Mouse (Mus musculus) gastrocnemius, postnatal 14 days (tissue): ENCODE data around the gene Nubp2. TPM values are rescaled to one million over a fixed set of nuclear protein-coding genes. Genes with fewer than 3 reads are reported as not detected.
A peak's percentile ranks its signal among the peaks of the same experiment; 100 is the strongest.

Source experiments
- DNase-seq: peaks from one replicate; pipeline ENCODE4 v3.0.0; 2021; ENCODE audit warnings: mixed read lengths
- intact Hi-C: fragments of 180-260 bp; cut with DNase I; formaldehyde crosslinking; loops from one replicate; pipeline ENCODE4 v1.15.1; 2025; ENCODE audit warnings: low total_unique reads
- total RNA-seq, 2 experiments: library from RNA; stranded (reverse); gene quantifications; 2 replicates each; pipeline ENCODE4 v1.2.3; 2021

Nubp2 gene
- total RNA-seq, 2 experiments from 2014 or later: 12.5 to 14.6 TPM

DNA sequence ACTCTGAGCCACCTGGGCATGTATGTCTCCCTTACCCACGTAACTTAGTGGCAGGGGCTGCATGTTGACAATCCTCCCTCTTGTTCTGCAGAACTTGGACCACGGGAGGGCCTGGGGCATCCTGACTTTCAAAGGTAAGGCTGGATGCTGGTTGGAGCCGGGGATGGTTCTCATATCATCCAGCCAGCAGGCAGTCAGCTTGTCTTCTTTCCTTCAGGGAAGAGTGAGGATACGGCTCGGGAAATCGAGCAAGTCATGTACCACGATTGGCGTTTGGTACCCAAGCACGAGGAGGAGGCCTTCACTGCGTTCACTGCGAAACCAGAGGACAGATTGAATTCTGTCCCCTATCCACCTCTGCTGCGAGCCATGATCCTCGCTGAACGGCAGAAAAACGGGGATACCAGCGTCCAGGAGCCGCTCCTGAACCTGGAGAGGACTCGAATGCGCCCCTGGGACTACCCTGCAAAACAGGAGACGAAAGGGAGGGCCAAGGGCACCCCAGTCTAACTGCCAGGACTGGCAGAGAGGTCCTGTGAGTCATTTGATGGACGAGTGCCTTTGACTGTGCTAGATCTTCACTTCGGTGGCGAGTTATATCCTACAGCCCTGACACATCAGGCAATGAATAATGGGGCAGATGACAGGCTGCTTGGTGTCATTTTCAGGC is 9.6 kb upstream of the Nubp2 start:
- intact Hi-C loops: no loop called here

DNA sequence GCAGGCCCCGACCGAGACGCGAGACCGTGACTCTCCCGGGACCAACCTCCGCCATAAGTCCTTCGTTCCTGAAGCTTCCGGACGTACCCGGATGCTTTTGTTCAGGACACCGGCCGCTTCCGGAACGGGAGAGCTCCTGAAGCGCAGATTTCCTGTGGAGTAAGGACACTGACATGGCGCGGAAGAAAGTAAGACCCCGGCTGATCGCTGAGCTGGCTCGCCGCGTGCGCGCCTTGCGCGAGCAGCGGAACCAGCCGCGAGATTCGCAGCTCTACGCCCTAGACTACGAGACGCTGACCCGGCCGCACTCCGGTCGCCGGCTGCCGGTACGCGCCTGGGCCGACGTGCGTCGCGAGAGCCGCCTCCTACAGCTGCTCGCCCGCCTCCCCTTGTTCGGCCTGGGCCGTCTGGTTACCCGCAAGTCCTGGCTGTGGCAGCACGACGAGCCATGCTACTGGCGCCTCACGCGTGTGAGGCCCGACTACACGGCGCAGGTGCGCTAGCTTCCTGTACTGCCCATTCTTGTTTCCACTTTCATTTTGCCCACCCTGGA is 8.9 kb upstream of the Nubp2 start, which contains the start of the genes Eme2 and Mrps34:
Eme2 (minus strand) TSS at position 93 of the 553 bp plus-strand sequence.
Mrps34 (plus strand) TSS at position 122 of the 553 bp plus-strand sequence.
- peak; percentile 83 for DNase-seq
- intact Hi-C loops: no loop called here

More for the DNA sequence above, 9.6 kb upstream of the Nubp2 start:
- peak; percentile 38 for DNase-seq

DNA sequence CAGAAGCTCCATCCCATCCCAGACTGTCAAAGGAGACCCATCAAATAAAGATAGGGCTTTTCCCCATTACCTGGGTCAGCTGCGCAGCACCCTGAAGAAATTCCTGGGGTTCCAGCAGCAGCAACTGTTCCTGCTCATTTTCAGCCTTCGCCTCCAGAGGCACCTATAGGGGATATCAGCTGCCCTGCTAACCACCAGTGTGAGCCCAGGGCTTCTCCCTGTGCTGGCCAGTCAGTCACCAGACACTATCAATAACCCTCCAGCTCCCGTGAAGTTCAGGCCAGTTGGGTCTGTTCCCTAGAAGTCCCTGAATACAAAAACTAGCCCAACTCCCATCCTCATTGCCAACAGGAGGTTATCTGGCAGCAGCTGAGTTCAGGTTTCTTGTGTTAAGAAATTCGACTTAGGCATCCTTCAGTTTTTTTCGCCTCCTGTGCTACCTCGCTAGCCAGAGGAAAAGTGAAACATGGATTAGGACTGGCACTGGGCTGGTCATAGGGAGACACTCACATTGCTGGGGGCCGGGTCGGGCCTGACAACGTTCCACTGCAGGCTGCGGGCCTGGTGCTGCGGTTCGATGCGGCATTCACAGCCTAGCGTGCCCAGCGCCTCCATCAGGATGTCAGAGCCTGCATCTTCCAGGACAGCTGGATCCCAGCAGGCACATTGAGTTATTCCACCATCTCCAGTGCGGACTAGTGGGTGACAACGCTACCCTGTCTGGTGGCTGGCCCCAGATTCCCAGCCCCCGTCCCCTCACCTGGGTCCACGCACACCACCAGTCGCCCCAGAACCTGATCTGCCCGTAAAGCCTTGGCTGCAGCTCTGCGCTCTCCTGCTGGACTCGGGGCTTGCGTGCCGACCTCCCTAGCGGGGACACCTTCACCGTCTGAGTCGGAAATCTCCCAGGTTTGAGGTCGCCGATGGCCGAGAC is 8.2 kb upstream of the Nubp2 start:
- DNase-seq: no peak
- intact Hi-C loops: no loop called here

DNA sequence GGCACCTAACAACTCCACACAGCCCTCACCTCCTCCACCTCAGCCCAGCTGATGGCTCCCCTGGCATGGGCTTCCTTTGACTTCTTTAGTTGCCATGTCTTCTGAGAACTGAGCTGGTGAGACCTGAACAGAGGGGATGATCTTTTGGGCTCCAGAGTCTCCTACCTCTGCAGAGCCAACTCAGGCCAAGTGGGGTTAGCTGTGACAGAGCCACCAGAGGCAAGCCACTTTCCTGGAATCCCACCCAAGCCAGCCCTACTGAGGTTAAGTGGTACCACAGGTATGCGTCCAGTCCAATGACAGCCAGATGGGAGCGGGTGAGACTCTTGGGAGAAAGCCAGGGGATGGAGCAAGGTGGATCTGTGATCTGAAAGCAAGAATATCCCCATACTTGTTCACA is 7.1 kb upstream of the Nubp2 start:
- intact Hi-C loops: no loop called here

DNA sequence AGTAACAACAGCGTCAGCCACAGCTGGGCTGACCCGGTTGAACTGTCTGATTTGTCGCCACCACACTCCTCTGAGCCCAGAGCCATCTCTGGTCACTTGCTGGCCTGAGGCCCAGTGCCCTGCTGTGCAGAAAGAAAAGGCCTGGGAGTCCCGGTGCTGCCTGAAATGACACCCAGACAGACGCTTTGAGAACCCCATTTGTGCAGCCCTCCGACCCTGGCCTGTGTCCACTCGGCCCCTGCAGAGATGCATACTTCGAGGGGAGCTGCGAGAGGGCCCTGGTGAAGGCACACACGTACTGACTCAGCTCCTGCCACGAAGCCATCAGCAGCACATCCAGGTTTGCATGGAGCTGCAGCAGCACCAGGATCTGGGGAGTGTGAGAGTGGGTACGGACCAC is 6.6 kb upstream of the Nubp2 start:
- intact Hi-C loops: no loop called here

More for the DNA sequence above, 7.1 kb upstream of the Nubp2 start:
- no peak for DNase-seq

DNA sequence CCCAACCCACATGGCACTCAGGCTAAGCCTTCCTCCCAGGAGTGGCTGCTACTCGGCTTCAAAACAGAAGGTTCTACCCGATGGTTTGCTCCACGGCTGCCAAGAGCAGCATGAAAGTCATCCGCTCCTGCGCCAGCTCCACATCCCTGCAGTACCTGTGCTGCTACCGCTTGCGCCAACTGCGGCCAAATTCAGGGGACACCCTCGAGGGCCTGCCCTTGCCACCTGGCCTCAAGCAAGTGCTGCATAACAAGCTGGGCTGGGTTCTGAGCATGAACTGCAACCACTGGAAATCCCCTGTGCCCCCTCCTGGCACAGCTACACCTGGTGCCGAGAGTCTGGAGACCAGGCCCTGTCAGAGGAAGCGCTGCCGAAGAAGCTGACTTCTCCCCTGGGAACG is 5.2 kb upstream of the Nubp2 start:
- no peak for DNase-seq
- intact Hi-C loops: no loop called here

More for the DNA sequence above, 6.6 kb upstream of the Nubp2 start:
- DNase-seq: no peak

DNA sequence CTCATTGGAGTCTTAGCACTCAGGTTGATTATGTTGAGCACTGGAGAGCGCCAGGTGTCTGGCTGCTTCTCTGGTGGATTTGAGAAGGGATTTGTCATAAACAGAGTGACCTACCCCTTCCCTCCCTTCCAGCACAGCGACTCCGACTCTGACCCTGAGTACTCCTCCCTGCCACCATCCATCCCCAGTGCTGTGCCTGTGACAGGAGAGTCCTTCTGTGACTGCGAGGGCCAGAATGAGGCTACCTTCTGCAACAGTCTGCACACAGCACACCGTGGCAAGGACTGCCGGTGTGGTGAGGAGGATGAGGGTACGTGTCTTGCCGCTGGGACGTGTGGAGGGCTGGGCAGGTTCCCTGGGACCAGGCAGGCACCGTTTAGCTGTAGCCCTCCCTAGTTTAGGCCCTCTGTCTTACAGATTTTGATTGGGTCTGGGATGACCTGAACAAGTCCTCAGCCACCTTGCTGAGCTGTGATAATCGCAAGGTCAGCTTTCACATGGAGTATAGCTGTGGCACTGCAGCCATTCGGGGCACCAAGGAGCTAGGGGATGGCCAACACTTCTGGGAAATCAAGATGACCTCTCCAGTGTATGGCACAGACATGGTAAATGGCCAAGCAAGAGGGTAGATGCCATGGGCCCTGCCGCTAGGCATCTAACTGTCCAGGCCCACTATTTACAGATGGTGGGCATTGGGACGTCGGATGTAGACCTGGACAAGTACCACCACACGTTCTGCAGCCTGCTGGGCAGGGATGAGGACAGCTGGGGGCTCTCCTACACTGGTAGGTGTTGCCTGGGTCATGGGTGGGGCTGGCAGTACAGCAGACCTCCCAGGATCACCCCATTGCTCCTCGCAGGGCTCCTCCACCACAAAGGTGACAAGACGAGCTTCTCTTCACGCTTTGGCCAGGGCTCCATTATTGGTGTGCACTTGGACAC is 4.3 kb upstream of the Nubp2 start:
- intact Hi-C loops: no loop called here
- DNase-seq: no peak

DNA sequence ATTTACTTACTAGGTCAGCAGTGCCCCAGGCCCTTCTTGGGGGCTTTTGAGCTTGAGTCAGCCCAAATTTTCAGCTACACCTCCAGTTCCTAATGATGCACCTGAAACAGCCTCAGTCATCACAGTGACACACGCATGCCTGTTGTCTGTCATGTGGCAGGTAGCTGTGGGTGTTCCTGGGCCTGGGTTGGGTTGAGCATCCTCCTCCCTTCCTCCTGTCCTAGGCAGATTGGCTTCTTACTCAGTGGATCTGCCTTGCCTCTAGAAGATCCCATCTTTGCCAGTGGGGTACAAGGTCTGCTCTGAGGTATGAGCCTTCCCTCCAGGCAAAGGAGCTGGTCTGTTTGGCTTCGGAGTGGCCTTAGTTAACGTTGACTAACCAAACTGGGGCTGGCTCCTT is 2.7 kb upstream of the Nubp2 start:
- DNase-seq: no peak
- intact Hi-C loops: no loop called here

DNA sequence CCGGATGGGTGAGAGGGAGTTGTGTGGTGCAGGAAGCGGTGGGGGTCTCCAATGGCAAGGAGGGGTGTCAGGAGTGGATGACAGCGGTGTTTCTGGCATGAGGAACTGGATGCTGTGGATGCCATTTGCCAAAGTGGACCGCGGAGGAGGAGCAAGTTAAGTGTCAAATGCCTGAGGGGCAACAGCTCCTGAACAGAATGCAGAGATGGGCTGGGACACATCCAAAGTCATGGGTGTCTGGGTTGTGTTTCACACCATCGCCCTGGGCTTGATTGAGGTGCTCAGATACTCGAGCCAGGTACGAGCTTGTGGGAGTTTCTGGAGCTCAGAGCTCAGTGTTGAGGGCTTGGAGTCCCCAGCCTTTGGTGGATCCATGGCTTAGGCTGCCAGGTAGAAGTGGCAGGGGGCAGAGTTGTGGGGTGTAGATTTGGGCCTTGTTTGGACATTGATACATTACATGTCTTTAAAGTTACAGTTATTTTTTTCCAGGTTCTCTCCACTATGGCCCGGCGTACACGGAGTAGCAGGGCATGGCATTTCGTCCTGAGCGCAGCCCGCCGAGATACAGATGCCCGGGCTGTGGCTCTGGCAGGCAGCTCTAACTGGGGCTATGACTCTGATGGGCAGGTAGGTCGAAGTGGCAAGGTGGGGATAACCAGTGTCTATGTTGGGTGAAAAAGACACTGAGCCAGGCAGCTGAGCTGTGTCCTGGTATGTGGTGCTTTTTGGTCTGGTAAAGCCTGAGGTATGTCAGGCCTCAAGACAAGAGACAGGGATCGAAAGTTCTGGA is 1.3 kb upstream of the Nubp2 start:
- intact Hi-C loops: no loop called here
- no peak for DNase-seq

DNA sequence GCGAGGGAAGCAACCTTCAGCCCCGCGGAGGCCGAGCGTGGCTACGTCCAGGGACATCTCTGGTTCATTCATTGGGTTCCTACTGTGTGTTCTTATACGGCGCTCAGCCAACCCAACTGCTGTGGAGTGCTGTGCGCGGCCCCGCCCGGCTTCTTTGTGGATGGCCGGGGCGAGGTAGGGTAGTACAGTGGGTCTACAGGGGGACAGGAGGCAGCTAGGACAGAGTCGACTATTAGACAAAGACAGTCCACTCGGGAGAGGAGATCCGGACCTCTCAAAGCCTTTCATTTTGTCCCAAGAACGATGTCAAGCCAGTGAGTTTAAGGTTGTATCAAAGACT is 753 bp upstream of the Nubp2 start:
- intact Hi-C loops: no loop called here
- DNase-seq: no peak

DNA sequence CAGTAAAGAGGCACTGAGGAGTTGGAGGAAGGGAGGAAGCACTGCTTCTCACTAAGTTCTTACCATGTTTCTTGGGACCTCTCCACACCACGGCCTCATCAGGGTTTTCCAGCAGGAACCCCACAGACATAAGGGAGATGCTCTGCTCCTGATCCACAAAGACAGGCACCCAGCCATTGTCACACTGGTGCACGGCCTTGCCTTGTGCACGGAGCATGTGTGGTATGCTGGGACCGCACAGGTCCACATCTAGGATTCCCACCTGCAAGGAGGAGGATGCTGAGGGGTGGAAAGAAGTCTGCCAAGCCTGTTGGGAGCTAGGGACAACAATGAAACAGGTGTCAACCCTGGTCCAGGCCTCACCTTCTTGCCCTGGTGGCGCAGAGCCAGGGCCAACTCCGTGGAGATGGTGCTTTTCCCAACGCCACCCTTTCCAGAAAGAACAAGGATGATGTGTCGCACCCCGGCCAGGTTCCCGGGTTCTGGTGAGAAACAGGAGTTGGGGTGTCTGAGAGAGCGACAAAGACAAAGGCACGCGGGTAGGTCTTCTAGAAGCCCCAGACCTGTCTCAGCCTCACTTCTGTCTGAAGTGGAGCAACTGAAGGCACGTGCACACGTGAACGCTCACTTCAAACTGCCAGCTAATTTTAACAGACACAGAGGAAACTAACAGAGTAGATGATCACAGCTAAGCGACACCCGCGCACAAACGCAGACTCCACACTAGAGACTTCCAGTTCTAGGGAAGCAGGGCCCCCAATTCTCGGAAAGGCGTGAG is 604 bp downstream of the Nubp2 start:
- intact Hi-C loops: no loop called here

DNA sequence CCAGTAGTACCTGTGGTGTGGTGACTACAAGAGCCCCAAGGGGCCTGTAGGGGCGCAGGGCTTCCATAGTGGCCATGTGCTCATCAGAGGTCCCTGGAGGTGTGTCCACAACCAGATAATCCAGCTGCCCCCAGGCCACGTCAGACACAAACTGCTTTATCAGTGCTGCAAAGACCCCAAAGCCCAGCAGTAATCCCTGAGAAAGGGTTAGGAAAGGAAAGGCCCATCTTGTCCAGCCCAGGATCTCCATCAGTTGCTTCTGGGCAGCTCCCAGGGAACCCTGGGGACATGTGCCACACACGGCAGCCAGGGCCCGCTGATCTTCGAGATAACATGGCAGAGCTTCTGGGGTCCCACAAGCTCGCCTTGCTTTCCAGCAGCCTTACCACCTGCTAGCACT is 1.8 kb downstream of the Nubp2 start:
- no peak for DNase-seq
- intact Hi-C loops: loop anchor here (5.0 kb wide), 1 partner anchor 142 kb away; no protein-coding TSS in a partner anchor

More for the DNA sequence above, 604 bp downstream of the Nubp2 start:
- no peak for DNase-seq

DNA sequence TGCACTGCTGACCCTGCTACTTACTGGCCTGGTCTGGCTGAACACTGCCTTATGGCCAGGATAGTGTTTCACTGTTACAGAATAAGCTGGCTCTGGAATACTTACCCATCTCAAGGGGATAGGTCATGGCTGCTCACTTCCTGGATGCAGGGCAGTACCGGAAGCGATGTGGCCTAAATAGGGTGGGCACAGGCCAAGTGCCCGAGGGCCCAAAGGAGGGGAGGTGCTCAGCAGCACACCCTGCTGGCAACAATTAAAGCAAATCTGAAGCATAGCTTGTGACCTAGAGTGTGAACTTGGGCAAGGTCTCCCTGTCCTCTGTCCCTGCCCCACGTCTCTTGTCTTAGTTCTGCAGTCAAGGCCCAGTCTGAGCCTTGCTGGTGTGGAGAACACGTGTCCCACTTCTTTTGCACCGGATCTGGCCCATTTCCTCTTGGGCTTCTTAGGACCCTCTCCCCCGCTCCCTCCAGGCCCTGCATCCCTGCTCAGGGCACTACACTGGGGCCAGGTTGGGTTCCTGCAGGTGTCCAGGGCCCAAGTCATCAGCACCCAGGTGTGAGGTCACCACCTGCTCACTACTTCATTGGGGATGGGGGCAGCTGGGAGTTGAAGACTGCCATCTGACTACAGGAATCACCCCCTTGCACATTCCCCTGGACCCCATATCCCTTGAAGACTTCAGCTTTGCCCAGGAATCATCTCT is 4.3 kb downstream of the Nubp2 start:
- DNase-seq: peak; percentile 50
- intact Hi-C loops: loop anchor here (5.0 kb wide), 1 partner anchor 140 kb away; no protein-coding TSS in a partner anchor

DNA sequence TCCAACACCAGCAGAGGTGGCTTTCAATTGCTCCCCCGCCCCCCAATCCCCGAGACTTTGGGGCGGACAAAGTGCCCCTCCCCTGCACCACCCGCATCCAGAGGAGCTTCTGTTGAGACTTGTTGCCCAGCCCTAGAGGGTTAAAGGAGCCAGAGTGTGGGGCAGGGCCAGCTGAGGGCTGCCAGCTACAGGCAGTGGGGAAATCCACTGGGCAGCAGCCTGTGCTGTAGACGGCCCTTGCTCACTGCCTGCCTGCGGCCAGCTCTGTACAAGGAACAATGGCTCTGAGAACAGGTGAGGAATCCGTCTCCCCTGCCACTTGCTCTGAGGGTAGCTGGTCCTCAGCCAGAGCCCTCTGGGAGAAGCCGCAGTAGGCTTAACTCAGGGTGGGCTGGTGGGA is 7.6 kb downstream of the Nubp2 start:
- intact Hi-C loops: no loop called here
- no peak for DNase-seq

DNA sequence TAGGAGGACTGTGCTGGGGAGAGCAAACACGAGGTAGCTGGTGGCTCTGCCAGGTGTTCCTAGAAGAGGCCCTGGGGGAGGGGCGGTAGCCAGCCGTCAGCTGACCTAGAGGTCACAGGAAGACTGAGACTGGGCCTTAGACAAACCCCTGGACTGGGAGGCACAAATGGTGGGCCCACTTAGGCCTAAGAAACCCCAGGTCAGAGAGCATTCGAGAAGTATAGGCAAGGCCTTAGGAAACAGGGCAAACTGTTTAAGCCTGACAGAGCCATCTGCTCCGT is 8.1 kb downstream of the Nubp2 start:
- DNase-seq: peak; percentile 74
- intact Hi-C loops: no loop called here

DNA sequence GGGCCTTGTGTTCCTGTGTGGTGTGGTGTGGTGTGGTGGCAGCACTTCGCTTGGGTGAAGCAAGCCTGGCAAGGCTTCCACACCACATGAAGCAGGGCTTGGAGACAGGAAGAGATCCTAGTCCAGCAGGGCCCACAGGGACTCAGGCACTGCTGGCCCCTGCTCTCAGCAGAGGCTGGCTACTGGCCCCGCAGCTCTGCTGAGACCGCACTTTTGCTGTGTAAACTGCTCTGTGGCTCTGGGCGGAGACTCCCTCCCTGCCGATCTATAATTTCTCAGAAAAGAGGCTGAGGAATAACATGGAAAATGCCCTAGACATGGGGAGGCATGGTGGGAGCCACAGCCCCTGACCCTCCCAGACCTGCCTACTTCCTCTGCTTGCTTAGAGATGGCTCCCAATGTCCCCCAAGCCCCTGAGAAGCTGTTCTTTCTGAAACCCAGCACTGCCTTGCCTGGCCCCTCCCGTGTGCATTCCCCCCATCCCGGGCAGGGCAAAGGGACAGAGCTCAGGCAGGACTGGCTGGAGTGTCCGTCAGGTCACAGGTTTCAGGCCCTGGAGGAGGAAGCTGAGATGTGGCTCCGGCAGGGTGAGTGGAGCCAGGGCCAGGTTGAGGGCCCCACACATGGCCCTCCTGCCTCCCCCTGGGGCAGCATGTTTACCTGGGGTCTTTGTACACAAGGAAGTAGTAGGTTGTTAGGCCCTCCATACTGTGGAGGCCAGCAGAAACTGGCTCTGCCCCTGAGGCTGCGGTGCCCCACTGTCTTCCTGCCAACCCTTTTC is 8.6 kb downstream of the Nubp2 start:
- DNase-seq: peak; percentile 65
- intact Hi-C loops: no loop called here

DNA sequence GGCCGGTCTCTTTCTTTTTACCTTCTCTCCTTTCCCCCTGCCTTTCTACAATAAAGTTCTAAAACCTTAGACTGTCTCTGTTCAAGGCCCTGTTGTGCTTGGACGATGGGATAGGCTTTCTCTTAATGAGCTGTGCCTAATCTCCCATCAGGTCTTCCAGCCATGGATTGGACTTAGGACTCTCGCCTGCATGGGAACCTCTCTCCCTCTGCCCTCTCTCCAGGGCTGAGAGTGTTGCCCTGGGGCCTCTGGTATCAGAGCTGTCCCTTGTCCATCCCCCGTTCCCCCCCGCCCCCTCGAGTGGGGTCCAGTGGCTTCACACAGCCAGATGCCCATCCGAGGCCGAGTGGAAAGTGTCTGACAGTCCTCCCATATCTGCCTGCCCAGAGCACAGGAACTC is 11.2 kb downstream of the Nubp2 start:
- DNase-seq: no peak
- intact Hi-C loops: no loop called here
